Mouse (Mus musculus): ENCODE data around the gene Tyms. TPM values are rescaled to one million over a fixed set of nuclear protein-coding genes. Genes with fewer than 3 reads are reported as not detected.
A peak's percentile ranks its signal among the peaks of the same experiment; 100 is the strongest.

The Tyms gene
- total and polyA plus RNA-seq, 3 experiments, result 2.3 to 3.8 (median 3.3) TPM

DNA sequence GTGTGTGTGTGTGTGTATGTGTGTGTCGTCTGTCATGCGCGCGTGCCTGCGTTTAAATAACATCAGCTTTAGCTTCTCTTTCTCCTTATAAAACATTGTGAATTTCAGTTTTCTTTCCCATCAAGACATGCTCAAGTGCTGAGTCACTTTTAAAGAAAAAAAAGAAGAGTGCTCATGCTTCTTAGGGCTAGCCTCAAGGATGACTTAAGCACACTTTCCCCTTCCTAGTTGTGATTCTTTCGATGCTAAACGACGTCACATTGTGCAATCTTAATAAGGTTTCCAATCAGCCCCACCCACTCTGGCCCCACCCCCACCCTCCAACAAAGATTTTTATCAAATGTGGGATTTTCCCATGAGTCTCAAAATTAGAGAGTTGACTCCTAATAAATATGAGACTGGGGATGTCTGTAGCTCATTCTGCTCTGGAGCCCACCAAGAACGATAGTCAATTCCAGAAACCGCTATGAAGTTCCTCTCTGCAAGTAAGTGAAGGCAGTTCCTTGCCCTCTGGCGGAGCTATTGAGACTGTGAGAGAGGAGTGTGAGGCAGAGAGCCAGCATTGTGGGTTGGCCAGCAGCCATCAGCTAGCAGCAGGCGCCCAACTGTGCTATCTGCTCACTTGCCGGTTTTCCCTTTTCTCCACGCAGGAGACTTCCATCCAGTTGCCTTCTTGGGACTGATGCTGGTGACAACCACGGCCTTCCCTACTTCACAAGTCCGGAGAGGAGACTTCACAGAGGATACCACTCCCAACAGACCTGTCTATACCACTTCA, 60.5 kb downstream of the Tyms start, which contains the start of gene Il6:
Gene Il6 (plus strand): TSS at position 389 of the 778 bp plus-strand sequence.
- no peak within 1 kb of the TSS for H3K9ac ChIP-seq (ENCODE audit: low read depth, low read length)
- DNase-seq, result peak; percentile 91 to 92
- peak; percentile 53; the same call in 1 of the 2 replicates for TF ChIP-seq EP300 (IDR thresholded peaks at IDR 0.05; ENCODE audit: insufficient read depth, low read depth, low read length)
- TF ChIP-seq POLR2A (IDR thresholded peaks at IDR 0.05; ENCODE audit: insufficient read depth, low read depth, low read length), result no peak
- peak; percentile 77 for TF ChIP-seq CTCF (IDR thresholded peaks at IDR 0.05)
- peak within 1 kb of the TSS; percentile 39 for H3K27ac ChIP-seq
- H3K36me3 ChIP-seq (ENCODE audit: control insufficient read depth, insufficient read depth, low read length), result no peaks in the 10 kb centered on the region
- H3K79me2 ChIP-seq (replicated peaks; ENCODE audit: control insufficient read depth, insufficient read depth, low read length), result no peaks in the 10 kb centered on the region
- no peaks in the 10 kb centered on the region for H3K27me3 ChIP-seq (ENCODE audit: control insufficient read depth, insufficient read depth, low read length)
- no peaks in the 10 kb centered on the region; the same call in 1 of the 2 replicates for H3K4me1 ChIP-seq (ENCODE audit: control insufficient read depth, insufficient read depth, low read length)
- H3K4me3 ChIP-seq, result peak within 1 kb of the TSS; percentile 17; the same call in 1 of the 2 replicates
- intact Hi-C loops (cut with DNase I), result loop anchor here (5.0 kb wide), 1 partner anchor 59 kb away; the partner anchor contains the start of gene Tyms
- WGBS, result 23% methylated on average over 16 of the region's 16 CpGs

Other genes starting within 250 kb of the Tyms start
- gene Il6, start 60.5 kb downstream of the Tyms start, total RNA-seq (2021), result not detected
- not detected in 2 replicates for gene Il6, start 60.5 kb downstream of the Tyms start, polyA plus RNA-seq (2012; rRNA removed)
- under 1 TPM; 0.07 to 0.13 TPM for gene Garem2, start 31.5 kb upstream of the Tyms start, total RNA-seq (2021)
- 0.23 and 0.44 TPM in 2 replicates for gene Garem2, start 31.5 kb upstream of the Tyms start, polyA plus RNA-seq (2012; rRNA removed)
- gene 3110082J24Rik, start 32.5 kb upstream of the Tyms start, total RNA-seq (2021), result not detected
- gene 3110082J24Rik, start 32.5 kb upstream of the Tyms start, polyA plus RNA-seq (2012; rRNA removed), result not detected in 2 replicates
- 1,000 to 10,000 TPM; 1,174 to 1,333 TPM for gene Hadha, start 81.5 kb upstream of the Tyms start, total RNA-seq (2021)
- 367 and 592 TPM in 2 replicates for gene Hadha, start 81.5 kb upstream of the Tyms start, polyA plus RNA-seq (2012; rRNA removed)
- gene Hadhb, start 81.6 kb upstream of the Tyms start, total RNA-seq (2021), result 1,000 to 10,000 TPM; 1,981 to 2,338 TPM
- gene Hadhb, start 81.6 kb upstream of the Tyms start, polyA plus RNA-seq (2012; rRNA removed), result 1,187 and 1,731 TPM in 2 replicates
- under 1 TPM in 1 of 2 experiments, not detected in 1; 0.20 TPM for gene Adgrf3, start 132.1 kb upstream of the Tyms start, total RNA-seq (2021)
- 0.12 and 0.20 TPM in 2 replicates for gene Adgrf3, start 132.1 kb upstream of the Tyms start, polyA plus RNA-seq (2012; rRNA removed)
- 10 to 100 TPM; 13.9 to 16.1 TPM for gene Selenoi, start 159.0 kb upstream of the Tyms start, total RNA-seq (2021)
- gene Selenoi, start 159.0 kb upstream of the Tyms start, polyA plus RNA-seq (2012; rRNA removed), result 17.9 and 31.4 TPM in 2 replicates
- gene Drc1, start 207.8 kb upstream of the Tyms start, total RNA-seq (2021), result not detected
- 0.12 and 0.18 TPM in 2 replicates for gene Drc1, start 207.8 kb upstream of the Tyms start, polyA plus RNA-seq (2012; rRNA removed)

Data from heart, adult 2 months (tissue).